Mouse (Mus musculus) intestine, postnatal 0 days (tissue): ENCODE data around the gene Nrip1. TPM values are rescaled to one million over a fixed set of nuclear protein-coding genes. Genes with fewer than 3 reads are reported as not detected.

Experiments
- ATAC-seq: fragments of 200-750 bp; cut with Nextera tagmentation; 2 replicates; pipeline ENCODE4 v1.8.0; 2017; ENCODE audit warnings: mild to moderate bottlenecking, moderate TSS enrichment, moderate library complexity
- H3K27ac ChIP-seq: fragments of 300-500 bp; sonication (generic); 2 replicates; pipeline ENCODE4 v1.5.1; 2014; ENCODE audit warnings: mild to moderate bottlenecking, low read depth, low read length, moderate library complexity
- H3K27me3 ChIP-seq: fragments of 300-500 bp; sonication (generic); replicated peaks from 2 replicates; pipeline ENCODE4 v1.6.1; 2014; ENCODE audit warnings: low read length, mixed read lengths; ENCODE audit not compliant: control insufficient read depth, insufficient read depth
- H3K36me3 ChIP-seq: fragments of 300-500 bp; sonication (generic); 2 replicates; pipeline ENCODE4 v1.6.1; 2014; ENCODE audit warnings: mild to moderate bottlenecking, moderate library complexity; ENCODE audit not compliant: control insufficient read depth, insufficient read depth
- H3K4me1 ChIP-seq: fragments of 300-500 bp; sonication (generic); replicated peaks from 2 replicates; pipeline ENCODE4 v1.6.1; 2014; ENCODE audit warnings: antibody characterized with exemption, low read length, mixed read lengths; ENCODE audit not compliant: control insufficient read depth, insufficient read depth
- H3K4me2 ChIP-seq: fragments of 300-500 bp; sonication (generic); replicated peaks from 2 replicates; pipeline ENCODE4 v1.6.1; 2014; ENCODE audit warnings: low read depth, mild to moderate bottlenecking, moderate library complexity
- H3K4me3 ChIP-seq: fragments of 300-500 bp; sonication (generic); 2 replicates; pipeline ENCODE4 v1.5.1; 2014; ENCODE audit warnings: low read depth, low read length
- H3K9ac ChIP-seq: fragments of 300-500 bp; sonication (generic); 2 replicates; pipeline ENCODE4 v1.6.1; 2014; ENCODE audit warnings: mild to moderate bottlenecking, low read depth, low read length
- H3K9me3 ChIP-seq: fragments of 300-500 bp; sonication (generic); 2 replicates; pipeline ENCODE4 v1.6.1; 2016; ENCODE audit warnings: mixed run types; ENCODE audit not compliant: control insufficient read depth
- CTCF ChIP-seq: sonication (generic); IDR thresholded peaks from 2 replicates; pipeline ENCODE4 v1.5.1; 2016; ENCODE audit warnings: low read depth, mild to moderate bottlenecking, control low read depth, antibody characterized with exemption, moderate library complexity
- WGBS: fragments of 180-500 bp; shearing (Covaris S2); extraction: QIAGEN DNeasy Blood & Tissue Kit; methylation state at CpG from one replicate; pipeline ENCODE4 v1.1.7; 2014; 5-methylcytosine and 5-hydroxymethylcytosine counted together
- polyA plus RNA-seq: library from polyadenylated mRNA; unstranded; fragments of >200 nt; fragmentation: Nextera tagmentation; extraction: Ambion mirVana; gene quantifications from 2 replicates; pipeline ENCODE4 v1.2.1, GENCODE M21; 2015

Gene Nrip1
- polyA plus RNA-seq, 1 experiment from 2014 or later: 27.8 TPM

DNA sequence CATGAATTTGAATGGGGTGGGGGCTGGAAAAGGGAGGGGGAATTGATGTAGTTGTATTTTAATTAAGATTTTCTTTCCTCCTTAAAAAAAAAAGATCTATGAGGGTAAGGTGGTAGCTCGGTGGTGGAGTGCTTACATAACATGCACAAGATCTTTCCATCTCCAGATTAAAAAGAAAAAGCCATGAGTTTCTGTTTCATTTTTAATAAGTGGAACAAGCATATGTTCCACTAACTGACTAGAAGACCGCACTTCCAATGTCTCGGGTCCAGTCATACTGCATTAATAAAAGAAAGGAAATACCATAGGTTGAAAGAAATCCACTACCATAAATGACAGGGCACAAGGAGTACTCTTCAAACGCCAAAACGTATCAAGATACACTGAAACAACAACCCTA, 18.4 kb downstream of the Nrip1 start:
- H3K4me2 ChIP-seq: no peak overlapping the region
- H3K9ac ChIP-seq: no peak overlapping the region
- ATAC-seq: no peak
- 68% methylated on average over 5 of the region's 5 CpGs for WGBS
- no peak overlapping the region for H3K4me3 ChIP-seq
- peaks cover 9% of the 10 kb centered on the region for H3K36me3 ChIP-seq
- no peak for TF ChIP-seq CTCF
- peaks cover 17% of the 10 kb centered on the region for H3K4me1 ChIP-seq
- no peaks in the 10 kb centered on the region for H3K27me3 ChIP-seq
- 0 out of 2 replicates have a peak overlapping the region, but pooled peaks have one; percentile 2 for H3K27ac ChIP-seq
- no peaks in the 10 kb centered on the region for H3K9me3 ChIP-seq

GRCm38 (mm10) chr16:76354841-76355240, 18.8 kb downstream of the Nrip1 start:
- H3K4me2 ChIP-seq: no peak overlapping the region
- H3K4me1 ChIP-seq: peaks cover 17% of the 10 kb centered on the region
- no peak overlapping the region for H3K4me3 ChIP-seq
- WGBS: 30% methylated on average over 3 of the region's 3 CpGs
- no peaks in the 10 kb centered on the region for H3K27me3 ChIP-seq
- H3K27ac ChIP-seq: 0 out of 2 replicates have a peak overlapping the region, but pooled peaks have one; percentile 2
- no peaks in the 10 kb centered on the region for H3K9me3 ChIP-seq
- H3K36me3 ChIP-seq: peaks cover 10% of the 10 kb centered on the region
- H3K9ac ChIP-seq: no peak overlapping the region
- TF ChIP-seq CTCF: no peak
- no peak for ATAC-seq

GRCm38 (mm10) chr16:76354289-76354688, 19.3 kb downstream of the Nrip1 start:
- H3K4me2 ChIP-seq: no peak overlapping the region
- no peak for TF ChIP-seq CTCF
- H3K27me3 ChIP-seq: no peaks in the 10 kb centered on the region
- 38% methylated on average over 7 of the region's 7 CpGs for WGBS
- no peaks in the 10 kb centered on the region for H3K9me3 ChIP-seq
- no peak overlapping the region for H3K9ac ChIP-seq
- H3K27ac ChIP-seq: 0 out of 2 replicates have a peak overlapping the region, but pooled peaks have one; percentile 21
- no peak overlapping the region for H3K4me3 ChIP-seq
- peaks cover 17% of the 10 kb centered on the region for H3K4me1 ChIP-seq
- peak; percentile 4; the same call in 1 of the 2 replicates for ATAC-seq
- H3K36me3 ChIP-seq: peaks cover 15% of the 10 kb centered on the region

- H3K4me2 ChIP-seq: no peak overlapping the region
- H3K36me3 ChIP-seq: peaks cover 18% of the 10 kb centered on the region
- TF ChIP-seq CTCF: no peak
- no peaks in the 10 kb centered on the region for H3K9me3 ChIP-seq
- H3K4me3 ChIP-seq: no peak overlapping the region
- H3K9ac ChIP-seq: no peak overlapping the region
- ATAC-seq: no peak
- H3K27me3 ChIP-seq: no peaks in the 10 kb centered on the region
- peaks cover 14% of the 10 kb centered on the region for H3K4me1 ChIP-seq
- no peak overlapping the region for H3K27ac ChIP-seq
- WGBS: 84% methylated on average over 8 of the region's 8 CpGs
These were observed 22.7 kb downstream of the Nrip1 start for GRCm38 (mm10) chr16:76350922-76351321.

DNA sequence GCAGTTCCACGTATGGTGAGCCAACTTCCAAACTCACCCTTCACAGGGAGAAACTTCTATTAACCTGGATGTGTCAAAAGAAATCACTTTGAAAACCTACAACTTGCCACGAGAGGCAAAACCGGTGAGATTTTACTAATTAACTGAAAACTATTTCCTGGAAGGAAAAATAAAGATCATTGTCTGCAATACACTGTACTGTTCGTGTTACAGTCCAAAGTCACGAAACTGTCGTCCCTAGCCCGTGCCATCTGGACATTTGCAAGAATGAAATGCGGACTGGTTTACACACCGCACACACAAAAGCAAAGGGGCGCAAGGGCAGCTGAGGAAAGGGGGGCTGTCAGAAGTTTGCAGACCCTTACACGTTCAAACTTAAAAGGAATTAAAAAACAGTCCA, 24.6 kb downstream of the Nrip1 start:
- peak; percentile 67 for ATAC-seq
- TF ChIP-seq CTCF: no peak
- H3K27me3 ChIP-seq: no peaks in the 10 kb centered on the region

DNA sequence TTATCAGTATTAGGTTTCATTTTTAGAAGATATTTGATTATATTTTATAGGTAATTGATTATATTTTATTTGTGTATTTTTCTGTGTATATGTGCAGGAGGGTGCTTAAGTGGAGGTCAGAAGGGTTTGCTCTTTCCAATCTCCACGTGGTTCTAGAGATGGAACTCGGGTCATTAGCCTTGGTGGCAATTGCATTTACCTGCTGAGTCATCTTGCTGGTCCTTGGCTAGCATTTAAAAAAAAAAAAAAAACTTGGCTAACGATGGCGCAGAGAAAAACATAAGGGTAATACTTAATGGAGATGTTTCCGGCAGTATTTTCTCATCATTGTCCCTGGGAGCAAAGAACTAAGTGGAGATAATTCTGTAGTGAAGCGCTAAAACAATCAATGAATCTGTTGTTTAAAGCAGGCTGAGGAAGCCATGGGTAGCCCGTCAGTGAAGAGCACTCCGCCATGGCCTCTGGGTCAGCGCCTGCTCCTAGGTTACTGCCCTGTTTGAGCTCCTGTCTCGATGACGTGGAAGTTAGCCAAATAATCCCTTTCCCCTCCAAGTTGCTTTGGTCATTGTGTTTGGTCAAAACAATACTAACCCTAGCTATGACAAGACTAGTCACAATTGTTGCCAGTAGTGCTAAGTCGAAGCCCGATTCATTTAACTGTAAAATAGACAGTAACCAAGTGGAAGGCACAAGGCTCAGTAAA, 25.8 kb downstream of the Nrip1 start:
- Histone ChIP-seq H3K4me1 (no peaks in the 10 kb centered on the region), H3K36me3 (peaks cover 25% of the 10 kb centered on the region), H3K27ac (peak overlapping the region; percentile 47), H3K4me3 (no peak overlapping the region), H3K9me3 (no peaks in the 10 kb centered on the region), H3K4me2 (no peak overlapping the region), H3K9ac (no peak overlapping the region), H3K27me3 (no peaks in the 10 kb centered on the region)
- no peak for TF ChIP-seq CTCF
- ATAC-seq: no peak; the same call in 1 of the 2 replicates
- 74% methylated on average over 13 of the region's 13 CpGs for WGBS

More for the DNA sequence above, 24.6 kb downstream of the Nrip1 start:
- peak overlapping the region; percentile 47; the same call in 1 of the 2 replicates for H3K27ac ChIP-seq
- no peaks in the 10 kb centered on the region for H3K9me3 ChIP-seq
- H3K4me3 ChIP-seq: no peak overlapping the region
- H3K4me2 ChIP-seq: no peak overlapping the region
- 53% methylated on average over 11 of the region's 11 CpGs for WGBS
- H3K36me3 ChIP-seq: peaks cover 25% of the 10 kb centered on the region
- H3K4me1 ChIP-seq: 0 out of 2 replicates have a peak, but pooled peaks cover 3% of the 10 kb centered on the region
- H3K9ac ChIP-seq: no peak overlapping the region
